Comparison of ENCODE assay signal across 10 mouse cellular contexts in the genomic region with DNA sequence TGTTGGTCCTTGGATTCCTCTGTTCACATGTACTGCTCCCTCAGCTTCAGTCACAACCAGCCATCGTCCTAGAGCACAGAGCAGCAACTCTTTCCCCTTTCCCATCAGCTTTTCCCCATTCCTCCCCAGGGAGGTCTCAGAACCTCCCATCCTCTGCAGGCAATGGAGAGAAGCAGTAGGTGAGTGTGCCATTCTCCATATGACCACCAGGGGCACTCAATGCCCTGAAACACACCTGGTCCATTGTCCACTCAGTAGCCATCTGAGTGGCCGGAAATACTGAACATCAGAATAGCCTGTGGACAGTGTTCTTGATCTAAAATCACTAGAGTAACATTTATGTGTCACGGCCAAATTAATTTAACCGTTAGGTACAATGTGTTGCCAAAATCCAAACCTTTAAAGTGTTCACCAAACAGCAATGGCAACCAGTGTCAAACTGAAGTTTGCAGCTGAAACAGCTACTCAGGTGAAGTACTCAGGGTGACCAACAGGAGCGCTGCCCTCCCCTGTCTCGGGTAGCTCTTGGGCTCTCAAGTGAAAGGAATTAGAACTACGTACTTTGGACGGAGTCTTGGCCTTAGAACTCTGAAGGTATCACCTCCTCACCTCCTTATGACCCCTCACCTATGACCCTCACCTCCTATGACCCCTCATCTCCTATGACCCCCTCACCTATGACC. TPM values are rescaled to one million over a fixed set of nuclear protein-coding genes. Genes with fewer than 3 reads are reported as not detected.
A peak's percentile ranks its signal among the peaks of the same experiment; 100 is the strongest.
DNase-seq lines count a peak whose midpoint lies in the region; ATAC-seq and TF ChIP-seq lines count a peak whose summit lies in the region.
"Had no signal": no experiment of that assay in that cellular context is flagged by ENCODE, and none has a peak within 500 bp of the region (broad histone marks: within the 10 kb centered on the region; RNA-seq: fewer than 3 reads in every experiment).

No protein-coding gene starts in this region.

- no peak overlapping the region for H3K4me2 ChIP-seq in midbrain, embryonic 14.5 days (ENCODE audit: low read length)
- H3K4me2 ChIP-seq in neural tube, embryonic 15.5 days: no peak overlapping the region
- H3K4me2 ChIP-seq: hindbrain, embryonic 12.5 days; liver, embryonic 15.5 days had no signal

- no peaks in the 10 kb centered on the region for H3K79me2 ChIP-seq in heart, adult 2 months (replicated peaks; ENCODE audit: control insufficient read depth, insufficient read depth, low read length)

- no peaks in the 10 kb centered on the region for H3K36me3 ChIP-seq in heart, adult 2 months (ENCODE audit: control insufficient read depth, insufficient read depth, low read length)
- 0 out of 2 replicates have a peak, but pooled peaks cover 2% of the 10 kb centered on the region for H3K36me3 ChIP-seq in heart, embryonic 10.5 days
- no peaks in the 10 kb centered on the region for H3K36me3 ChIP-seq in midbrain, embryonic 14.5 days (ENCODE audit: control insufficient read depth, insufficient read depth, low read length)
- H3K36me3 ChIP-seq in midbrain, embryonic 10.5 days: no peaks in the 10 kb centered on the region
- no peaks in the 10 kb centered on the region for H3K36me3 ChIP-seq in small intestine, adult 2 months (ENCODE audit: control insufficient read depth, insufficient read depth, low read length)
- H3K36me3 ChIP-seq in neural tube, embryonic 15.5 days: no peaks in the 10 kb centered on the region
- H3K36me3 ChIP-seq: hindbrain, embryonic 12.5 days; liver, embryonic 15.5 days had no signal

- 84% methylated on average over 8 of the region's 8 CpGs for WGBS in heart, adult 2 months
- 81% methylated on average over 8 of the region's 8 CpGs for WGBS in heart, embryonic 10.5 days
- 83% methylated on average over 8 of the region's 8 CpGs for WGBS in midbrain, embryonic 14.5 days
- WGBS in midbrain, embryonic 10.5 days: 84% methylated on average over 8 of the region's 8 CpGs
- 82% methylated on average over 8 of the region's 8 CpGs for WGBS in small intestine, adult 2 months
- WGBS in neural tube, embryonic 15.5 days: 88% methylated on average over 8 of the region's 8 CpGs

- intact Hi-C loops in heart, adult 2 months (cut with DNase I): no loop called here

- H3K27me3 ChIP-seq in heart, adult 2 months (ENCODE audit: control insufficient read depth, insufficient read depth, low read length): no peaks in the 10 kb centered on the region
- no peaks in the 10 kb centered on the region for H3K27me3 ChIP-seq in heart, embryonic 10.5 days (ENCODE audit: insufficient read depth, poor library complexity, severe bottlenecking)
- no peaks in the 10 kb centered on the region for H3K27me3 ChIP-seq in midbrain, embryonic 14.5 days (ENCODE audit: control insufficient read depth, insufficient read depth, low read length)
- no peaks in the 10 kb centered on the region for H3K27me3 ChIP-seq in midbrain, embryonic 10.5 days (ENCODE audit: low read depth, poor library complexity, severe bottlenecking)
- no peaks in the 10 kb centered on the region for H3K27me3 ChIP-seq in small intestine, adult 2 months (ENCODE audit: control insufficient read depth, insufficient read depth, low read length)
- H3K27me3 ChIP-seq in neural tube, embryonic 15.5 days (replicated peaks): no peaks in the 10 kb centered on the region
- H3K27me3 ChIP-seq: hindbrain, embryonic 12.5 days; liver, embryonic 15.5 days had no signal

- H3K4me3 ChIP-seq in heart, adult 2 months: no peak overlapping the region
- H3K4me3 ChIP-seq in heart, embryonic 10.5 days: no peak overlapping the region
- no peak overlapping the region for H3K4me3 ChIP-seq in midbrain, embryonic 14.5 days (replicated peaks; ENCODE audit: low read depth, low read length)
- no peak overlapping the region for H3K4me3 ChIP-seq in midbrain, embryonic 10.5 days
- no peak overlapping the region for H3K4me3 ChIP-seq in small intestine, adult 2 months (ENCODE audit: low read depth, low read length)
- H3K4me3 ChIP-seq in neural tube, embryonic 15.5 days (replicated peaks): no peak overlapping the region
- H3K4me3 ChIP-seq: hindbrain, embryonic 12.5 days; liver, embryonic 15.5 days had no signal

- no peak for TF ChIP-seq POLR2A in heart, adult 2 months (IDR thresholded peaks at IDR 0.05; ENCODE audit: insufficient read depth, low read depth, low read length)
- TF ChIP-seq POLR2A in small intestine, adult 2 months (IDR thresholded peaks at IDR 0.05; ENCODE audit: low read depth, low read length): no peak

- DNase-seq in heart, adult 2 months: no peak
- DNase-seq in heart, embryonic 10.5 days (ENCODE audit: low spot score): no peak
- DNase-seq in midbrain, embryonic 14.5 days: peak; percentile 3
- no peak for DNase-seq in midbrain, embryonic 10.5 days (ENCODE audit: low spot score)
- no peak for DNase-seq in layer of hippocampus, postnatal 25 days (ENCODE audit: extremely low spot score in 1 of 2, low spot score in 1 of 2)

- no peak for TF ChIP-seq EP300 in heart, adult 2 months (IDR thresholded peaks at IDR 0.05; ENCODE audit: insufficient read depth, low read depth, low read length)

- H3K27ac ChIP-seq in heart, adult 2 months: no peak overlapping the region
- H3K27ac ChIP-seq in heart, embryonic 10.5 days: no peak overlapping the region
- no peak overlapping the region for H3K27ac ChIP-seq in midbrain, embryonic 14.5 days (replicated peaks; ENCODE audit: low read depth, low read length)
- no peak overlapping the region for H3K27ac ChIP-seq in midbrain, embryonic 10.5 days (replicated peaks)
- H3K27ac ChIP-seq in small intestine, adult 2 months (ENCODE audit: insufficient read depth, low read depth, low read length): no peak overlapping the region
- no peak overlapping the region for H3K27ac ChIP-seq in neural tube, embryonic 15.5 days (replicated peaks)
- H3K27ac ChIP-seq: hindbrain, embryonic 12.5 days; liver, embryonic 15.5 days had no signal

- peak; percentile 64 for TF ChIP-seq CTCF in heart, adult 2 months (IDR thresholded peaks at IDR 0.05)
- peak; percentile 58; the same call in 1 of the 2 replicates for TF ChIP-seq CTCF in small intestine, adult 2 months (IDR thresholded peaks at IDR 0.05; ENCODE audit: extremely low read depth, insufficient read length, insufficient replicate concordance, low read depth, low read length)

- ATAC-seq in midbrain, embryonic 14.5 days (ENCODE audit: low FRiP score, low TSS enrichment): no peak
- ATAC-seq in common myeloid progenitor, adult 5-6 weeks (replicated peaks; ENCODE audit: low read depth, poor library complexity, severe bottlenecking): peak; percentile 73
- no peak for ATAC-seq in neural tube, embryonic 15.5 days (ENCODE audit: low FRiP score)

- H3K4me1 ChIP-seq in heart, adult 2 months (ENCODE audit: control insufficient read depth, insufficient read depth, low read length): no peaks in the 10 kb centered on the region; the same call in 1 of the 2 replicates
- H3K4me1 ChIP-seq in heart, embryonic 10.5 days: 0 out of 2 replicates have a peak, but pooled peaks cover 3% of the 10 kb centered on the region
- H3K4me1 ChIP-seq in midbrain, embryonic 14.5 days (ENCODE audit: control insufficient read depth, insufficient read depth, low read length): no peaks in the 10 kb centered on the region
- H3K4me1 ChIP-seq in midbrain, embryonic 10.5 days: no peaks in the 10 kb centered on the region
- no peaks in the 10 kb centered on the region for H3K4me1 ChIP-seq in small intestine, adult 2 months (ENCODE audit: control insufficient read depth, insufficient read depth, insufficient read length, low read length)
- no peaks in the 10 kb centered on the region for H3K4me1 ChIP-seq in neural tube, embryonic 15.5 days
- H3K4me1 ChIP-seq: hindbrain, embryonic 12.5 days; liver, embryonic 15.5 days had no signal

- no peaks in the 10 kb centered on the region for H3K9me3 ChIP-seq in heart, embryonic 10.5 days
- H3K9me3 ChIP-seq in midbrain, embryonic 14.5 days (ENCODE audit: control insufficient read depth, low read length): no peaks in the 10 kb centered on the region
- H3K9me3 ChIP-seq in midbrain, embryonic 10.5 days (replicated peaks): no peaks in the 10 kb centered on the region
- no peaks in the 10 kb centered on the region for H3K9me3 ChIP-seq in neural tube, embryonic 15.5 days (replicated peaks)
- H3K9me3 ChIP-seq: hindbrain, embryonic 12.5 days; liver, embryonic 15.5 days had no signal

- H3K9ac ChIP-seq in heart, adult 2 months (ENCODE audit: low read depth, low read length): no peak overlapping the region
- no peak overlapping the region for H3K9ac ChIP-seq in midbrain, embryonic 14.5 days (replicated peaks; ENCODE audit: low read length)
- no peak overlapping the region for H3K9ac ChIP-seq in neural tube, embryonic 15.5 days (replicated peaks)
- H3K9ac ChIP-seq: hindbrain, embryonic 12.5 days; liver, embryonic 15.5 days had no signal

RNA-seq across cellular contexts. Expression of a gene that starts 17.7 kb away (rescaled TPM):
- 1 to 10 TPM; 1.6 to 2.4 TPM for total RNA-seq in heart, adult 2 months (2021)
- polyA plus RNA-seq in heart, adult 2 months (2012; rRNA removed): 6.8 and 10.9 TPM in 2 replicates
- polyA plus RNA-seq in heart, embryonic 10.5 days (2016; fragmentation: Nextera tagmentation; extraction: Ambion mirVana): 0.46 and 0.59 TPM in 2 replicates
- 0.46 and 0.80 TPM in 2 replicates for polyA plus RNA-seq in midbrain, embryonic 14.5 days (2014; fragmentation: Nextera tagmentation; extraction: Ambion mirVana)
- 0.30 and 0.59 TPM in 2 replicates for polyA plus RNA-seq in midbrain, embryonic 10.5 days (2016; fragmentation: Nextera tagmentation; extraction: Ambion mirVana)
- 0.10 and 0.32 TPM in 2 replicates for total RNA-seq in common myeloid progenitor, adult 5-6 weeks (2017)
- polyA plus RNA-seq in small intestine, adult 2 months (2012; rRNA removed): 1.8 and 3.2 TPM in 2 replicates
- total RNA-seq in layer of hippocampus, postnatal 25 days (2021): under 1 TPM in 1 of 2 experiments, not detected in 1; 0.25 TPM
- polyA plus RNA-seq in neural tube, embryonic 15.5 days (2015; fragmentation: Nextera tagmentation; extraction: Ambion mirVana): 3.3 and 8.8 TPM in 2 replicates
